Mouse (Mus musculus) embryonic fibroblast, embryonic 13.5 days (primary cell): ENCODE results near the gene Syt3.

Source experiments
- CTCF ChIP-seq: IDR thresholded peaks from 2 replicates; pipeline ENCODE4 v1.5.1; 2011; ENCODE audit warnings: mild to moderate bottlenecking, control low read depth, low read length, moderate library complexity, borderline replicate concordance; ENCODE audit not compliant: insufficient read depth
- POLR2A ChIP-seq: IDR thresholded peaks from 2 replicates; pipeline ENCODE4 v1.6.1; 2011; ENCODE audit warnings: low read depth, mild to moderate bottlenecking, control low read depth, low read length, moderate library complexity

DNA sequence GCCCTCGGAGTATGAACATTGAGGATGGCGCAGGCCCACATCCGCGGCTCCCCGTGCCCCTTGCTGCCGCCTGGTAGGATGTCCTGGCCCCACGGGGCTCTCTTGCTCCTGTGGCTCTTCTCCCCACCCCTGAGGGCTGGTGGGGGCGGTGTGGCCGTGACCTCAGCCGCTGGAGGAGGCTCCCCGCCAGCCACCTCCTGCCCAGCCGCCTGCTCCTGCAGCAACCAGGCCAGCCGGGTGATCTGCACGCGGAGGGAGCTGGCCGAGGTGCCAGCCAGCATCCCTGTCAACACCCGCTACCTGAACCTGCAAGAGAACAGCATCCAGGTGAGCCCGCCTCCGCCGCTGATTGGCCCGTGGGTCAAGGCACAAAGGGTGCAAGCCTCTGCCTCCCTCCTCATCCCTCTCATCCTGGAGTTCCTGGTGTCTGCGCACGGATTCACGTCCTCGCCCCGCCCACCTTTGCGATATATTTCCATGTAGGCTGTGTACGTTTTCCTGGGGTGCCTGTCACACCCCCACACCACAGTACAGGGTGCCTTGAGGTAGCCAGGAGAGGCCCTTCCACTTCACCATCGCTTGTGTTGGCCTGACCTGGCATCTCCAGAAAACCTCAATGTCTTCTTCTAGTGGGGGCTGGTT is 61.1 kb downstream of the Syt3 start:
- TF ChIP-seq POLR2A: no peak
- no peak for TF ChIP-seq CTCF
